Mouse (Mus musculus) CH12.LX (cell line): ENCODE measurements around the gene Slc43a2.

Experiments
- CTCF ChIP-seq, 2 experiments: IDR thresholded peaks in 1 of 2; conservative IDR thresholded peaks in 1 of 2; 2 replicates each; pipeline ENCODE4 v1.5.1; 2011 to 2012; ENCODE audit warnings: low read depth in 2 of 2, low read length in 2 of 2, improper control_type of control experiment in 1 of 2, inconsistent platforms in 1 of 2, mild to moderate bottlenecking in 1 of 2, moderate library complexity in 1 of 2
- E2F4 ChIP-seq: IDR thresholded peaks from 2 replicates; pipeline ENCODE4 v1.6.1; 2011; ENCODE audit warnings: low read depth, low read length, improper control_type of control experiment; ENCODE audit not compliant: insufficient replicate concordance
- EP300 ChIP-seq: IDR thresholded peaks from 2 replicates; pipeline ENCODE4 v1.6.1; 2011; ENCODE audit warnings: low read length, improper control_type of control experiment
- MAX ChIP-seq: IDR thresholded peaks from 2 replicates; pipeline ENCODE4 v1.6.1; 2011; ENCODE audit warnings: low read length, improper control_type of control experiment
- POLR2A ChIP-seq: IDR thresholded peaks from 2 replicates; pipeline ENCODE4 v1.6.1; 2011; ENCODE audit warnings: low read depth, mild to moderate bottlenecking, improper control_type of control experiment, low read length
- POLR2AphosphoS2 ChIP-seq: IDR thresholded peaks from 2 replicates; pipeline ENCODE4 v1.6.1; 2011; ENCODE audit warnings: low read depth, low read length, improper control_type of control experiment
- TCF12 ChIP-seq: IDR thresholded peaks from 2 replicates; pipeline ENCODE4 v1.6.1; 2014; ENCODE audit warnings: low read depth, mild to moderate bottlenecking, inconsistent platforms, low read length, improper control_type of control experiment
- ZC3H11A ChIP-seq: IDR thresholded peaks from 2 replicates; pipeline ENCODE4 v1.6.1; 2012; ENCODE audit warnings: low read depth, mild to moderate bottlenecking, inconsistent platforms, low read length, improper control_type of control experiment

DNA sequence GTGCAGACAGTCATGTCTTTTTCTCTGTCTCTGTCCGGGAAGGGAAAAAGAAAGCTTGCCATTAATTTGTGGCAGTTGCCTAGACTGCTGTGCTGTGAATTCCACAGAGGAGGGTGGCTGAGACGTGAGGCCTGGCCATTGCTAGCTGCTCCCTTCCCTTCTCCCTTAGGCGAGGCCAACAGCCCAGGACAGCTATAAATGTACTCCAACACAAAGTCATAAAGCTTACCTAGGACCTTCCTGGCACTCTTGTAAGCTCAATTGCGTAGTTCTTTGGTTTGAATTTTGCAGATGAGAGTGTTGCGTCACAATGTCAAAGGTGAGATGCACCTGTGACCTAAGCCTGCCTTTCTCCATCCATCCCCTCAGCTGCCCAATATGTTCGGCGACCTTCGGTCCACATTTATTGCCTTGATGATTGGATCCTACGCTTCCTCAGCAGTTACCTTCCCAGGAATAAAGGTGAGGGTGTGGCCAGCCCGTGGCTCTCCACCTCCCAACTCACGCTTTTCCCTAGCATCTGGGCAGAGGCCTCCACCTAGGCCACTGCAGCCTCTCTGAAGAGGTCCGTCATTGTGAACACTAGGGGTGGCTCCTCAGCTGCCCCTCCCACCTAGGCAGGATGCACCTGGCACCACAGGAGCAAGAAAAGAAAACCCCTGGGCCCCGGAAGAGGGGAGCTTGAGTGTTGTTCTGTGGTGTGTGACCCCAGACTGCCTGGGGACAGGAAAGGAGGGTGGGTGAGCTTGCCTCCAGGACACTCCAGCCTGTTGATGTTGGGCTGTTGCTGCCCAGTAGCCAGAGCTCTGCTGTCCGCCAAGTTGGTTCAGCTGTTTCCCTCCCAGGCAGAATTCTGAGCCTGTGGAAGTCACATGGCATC is 29.3 kb downstream of the Slc43a2 start:
- TF ChIP-seq TCF12, result peak; percentile 100
- TF ChIP-seq EP300, result peak; percentile 91
- peak; percentile 70 for TF ChIP-seq POLR2A
- TF ChIP-seq ZC3H11A, result no peak
- TF ChIP-seq POLR2AphosphoS2, result peak; percentile 52; the same call in 1 of the 2 replicates
- no peak for TF ChIP-seq CTCF (conservative IDR thresholded peaks at IDR 0.05 in 1 of 2, IDR thresholded peaks at IDR 0.05 in 1 of 2; ENCODE audit: low read depth in 2 of 2, low read length in 2 of 2)
- no peak for TF ChIP-seq MAX
- no peak for TF ChIP-seq E2F4
